Mouse (Mus musculus) C2C12 (cell line): ENCODE results near the gene Prrx2. TPM values are rescaled to one million over a fixed set of nuclear protein-coding genes. Genes with fewer than 3 reads are reported as not detected.

Source experiments
- H3K27me3 ChIP-seq: one replicate; pipeline ENCODE4 v1.6.1; 2011; ENCODE audit not compliant: control insufficient read depth, insufficient read depth, insufficient read length
- H3K36me3 ChIP-seq: one replicate; pipeline ENCODE4 v1.6.1; 2011; ENCODE audit not compliant: control insufficient read depth, insufficient read depth
- H3K4me3 ChIP-seq: one replicate; pipeline ENCODE4 v1.5.1; 2011; ENCODE audit warnings: mild to moderate bottlenecking, control low read depth; ENCODE audit not compliant: poor library complexity, insufficient read depth, severe bottlenecking
- H3K79me2 ChIP-seq: one replicate; pipeline ENCODE4 v1.6.1; 2011; ENCODE audit not compliant: control insufficient read depth, insufficient read depth
- H3K79me3 ChIP-seq: one replicate; pipeline ENCODE4 v1.6.1; 2011; ENCODE audit warnings: low read depth, control low read depth
- H3ac ChIP-seq: one replicate; pipeline ENCODE3; 2011; ENCODE audit warnings: low read depth; ENCODE audit not compliant: control insufficient read depth, insufficient read length
- CEBPB ChIP-seq: IDR thresholded peaks from one replicate; pipeline ENCODE4 v1.6.1; 2011; ENCODE audit warnings: low read depth, mild to moderate bottlenecking, control low read depth, moderate library complexity
- CTCF ChIP-seq: IDR thresholded peaks from one replicate; pipeline ENCODE4 v1.5.1; 2011; ENCODE audit not compliant: control insufficient read depth, insufficient read depth, insufficient read length
- FOSL1 ChIP-seq: IDR thresholded peaks from one replicate; pipeline ENCODE4 v1.8.0; 2011; ENCODE audit warnings: mild to moderate bottlenecking, low read length; ENCODE audit not compliant: poor library complexity, insufficient read depth, severe bottlenecking
- MAX ChIP-seq: IDR thresholded peaks from one replicate; pipeline ENCODE4 v1.6.1; 2011; ENCODE audit warnings: mild to moderate bottlenecking, control low read depth
- MYOD1 ChIP-seq: IDR thresholded peaks from one replicate; pipeline ENCODE4 v1.6.1; 2011; ENCODE audit warnings: low read depth; ENCODE audit not compliant: control insufficient read depth, insufficient read length
- MYOG ChIP-seq: IDR thresholded peaks from one replicate; pipeline ENCODE4 v1.6.1; 2011; ENCODE audit not compliant: control insufficient read depth, insufficient read length; ENCODE audit errors: extremely low read depth
- USF1 ChIP-seq: IDR thresholded peaks from one replicate; pipeline ENCODE4 v1.6.1; 2011; ENCODE audit warnings: low read depth, mild to moderate bottlenecking, control low read depth, moderate library complexity
- polyA plus RNA-seq: library from polyadenylated mRNA; unstranded; fragments of >200 nt; fragmentation: generic; extraction: Trizol; gene quantifications from one replicate; pipeline ENCODE4 v1.2.1, GENCODE M21; 2012; ENCODE audit warnings: missing spikeins

Prrx2 gene
- polyA plus RNA-seq, 1 experiment: 191 TPM

GRCm38 (mm10) chr2:30852771-30853313, 18.1 kb downstream of the Prrx2 start:
- Histone ChIP-seq H3K79me2 (peaks cover 82% of the 10 kb centered on the region), H3K36me3 (peaks cover 29% of the 10 kb centered on the region), H3K4me3 (no peak overlapping the region), H3K79me3 (peaks cover 43% of the 10 kb centered on the region), H3K27me3 (no peaks in the 10 kb centered on the region), H3ac (no peak overlapping the region)
- no peak for TF ChIP-seq MAX
- TF ChIP-seq MYOD1: no peak
- TF ChIP-seq USF1: no peak
- TF ChIP-seq MYOG: no peak
- TF ChIP-seq FOSL1: no peak
- no peak for TF ChIP-seq CTCF
- TF ChIP-seq CEBPB: no peak

DNA sequence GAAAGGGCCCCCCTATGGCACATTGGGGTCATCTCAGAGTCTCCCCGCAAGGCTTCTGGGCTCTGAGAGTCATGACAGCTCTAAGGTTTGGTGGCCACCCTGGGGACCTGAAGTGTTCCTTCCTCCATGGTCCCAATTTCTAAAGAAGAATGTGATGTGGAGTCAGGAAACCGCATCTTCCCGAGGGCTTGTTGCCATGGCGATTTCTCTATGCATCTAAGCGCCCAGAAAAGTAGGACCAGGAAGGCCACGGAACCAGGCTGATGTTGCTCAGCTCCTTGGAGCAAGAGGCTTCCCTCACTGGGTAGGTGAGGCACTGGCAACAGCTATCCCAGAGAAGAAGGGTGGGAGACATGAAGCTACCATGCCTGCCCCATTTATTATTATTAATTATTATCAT, 22.3 kb downstream of the Prrx2 start:
- peaks cover 13% of the 10 kb centered on the region for H3K36me3 ChIP-seq
- peaks cover 36% of the 10 kb centered on the region for H3K79me3 ChIP-seq
- TF ChIP-seq MYOD1 (no peak), MAX (no peak), FOSL1 (no peak), CEBPB (no peak), USF1 (no peak), MYOG (no peak), CTCF (no peak)
- H3K79me2 ChIP-seq: peaks cover 89% of the 10 kb centered on the region
- no peak overlapping the region for H3K4me3 ChIP-seq
- H3K27me3 ChIP-seq: no peaks in the 10 kb centered on the region
- no peak overlapping the region for H3ac ChIP-seq

DNA sequence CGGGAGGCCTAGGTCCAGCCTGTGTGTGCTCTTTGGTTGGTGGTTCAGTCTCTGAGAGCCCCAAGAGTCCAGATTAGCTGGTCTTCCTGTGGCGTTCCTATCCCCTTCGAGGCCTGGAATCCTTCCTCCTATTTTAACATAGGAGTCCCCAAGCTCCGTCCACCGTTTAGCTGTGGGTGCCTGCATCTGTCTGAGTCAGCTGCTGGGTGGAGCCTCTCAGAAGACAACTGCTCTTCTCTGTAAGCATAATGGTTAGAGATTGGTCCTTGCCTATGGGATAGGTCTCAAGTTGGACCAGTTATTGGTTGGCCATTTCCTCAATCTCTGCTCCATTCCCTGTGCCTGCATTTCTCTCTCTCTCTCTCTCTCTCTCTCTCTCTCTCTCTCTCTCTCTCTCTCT, 25.0 kb downstream of the Prrx2 start:
- H3K4me3 ChIP-seq: no peak overlapping the region
- peaks cover 91% of the 10 kb centered on the region for H3K79me2 ChIP-seq
- H3K27me3 ChIP-seq: no peaks in the 10 kb centered on the region
- H3K36me3 ChIP-seq: no peaks in the 10 kb centered on the region
- H3K79me3 ChIP-seq: peaks cover 33% of the 10 kb centered on the region
- H3ac ChIP-seq: no peak overlapping the region
- TF ChIP-seq USF1 (no peak), FOSL1 (no peak), CTCF (no peak), MYOG (no peak), MYOD1 (no peak), CEBPB (no peak), MAX (no peak)

DNA sequence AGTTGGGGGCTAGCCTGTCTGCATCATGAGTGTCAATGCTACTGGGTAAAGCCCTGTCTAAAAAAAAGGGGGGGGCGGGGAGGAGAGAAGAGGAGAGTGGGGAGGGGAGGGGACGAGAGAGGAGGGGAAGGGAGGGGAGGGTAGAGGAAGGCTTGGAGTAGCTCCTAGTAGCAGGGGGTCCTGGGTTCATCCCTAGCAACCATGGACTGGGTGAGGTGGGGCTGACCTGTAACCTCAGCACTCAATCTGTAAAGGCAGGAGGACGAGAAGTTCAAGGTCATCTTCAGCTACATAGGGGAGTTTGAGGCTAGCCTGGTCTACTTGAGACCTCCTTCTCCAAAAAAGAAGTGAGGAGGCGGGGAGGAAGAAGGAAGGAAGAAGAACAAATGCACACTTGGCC, 27.3 kb downstream of the Prrx2 start:
- Histone ChIP-seq H3K79me3 (peaks cover 25% of the 10 kb centered on the region), H3K4me3 (no peak overlapping the region), H3ac (no peak overlapping the region), H3K27me3 (no peaks in the 10 kb centered on the region), H3K79me2 (peaks cover 94% of the 10 kb centered on the region), H3K36me3 (peaks cover 4% of the 10 kb centered on the region)
- TF ChIP-seq CEBPB: no peak
- no peak for TF ChIP-seq MYOD1
- no peak for TF ChIP-seq FOSL1
- no peak for TF ChIP-seq CTCF
- no peak for TF ChIP-seq MAX
- TF ChIP-seq USF1: no peak
- TF ChIP-seq MYOG: no peak

DNA sequence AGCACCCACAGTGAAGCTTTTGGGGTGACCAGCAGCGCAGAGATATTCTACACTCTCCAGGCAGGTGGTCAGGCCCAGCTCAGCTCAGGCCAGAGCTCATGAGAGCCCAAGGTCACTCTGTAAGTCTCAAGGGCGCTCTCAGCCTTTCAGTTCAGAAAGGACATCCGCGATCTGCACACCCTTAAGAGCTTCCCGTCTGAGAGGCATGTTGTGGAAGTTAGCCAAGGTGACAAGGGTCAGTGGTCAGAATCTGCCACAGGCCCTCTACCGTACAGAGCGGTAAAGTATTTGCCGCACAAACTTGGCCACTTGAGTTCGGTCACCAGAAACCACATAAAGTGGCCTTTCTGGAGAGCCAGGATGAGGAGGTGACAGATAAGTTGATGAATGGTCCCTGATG, 28.8 kb downstream of the Prrx2 start:
- Histone ChIP-seq H3K79me2 (peaks cover 94% of the 10 kb centered on the region), H3K4me3 (no peak overlapping the region), H3ac (no peak overlapping the region), H3K36me3 (peaks cover 4% of the 10 kb centered on the region), H3K79me3 (peaks cover 31% of the 10 kb centered on the region), H3K27me3 (no peaks in the 10 kb centered on the region)
- TF ChIP-seq CTCF (no peak), MYOG (no peak), MAX (no peak), MYOD1 (peak; percentile 41)

GRCm38 (mm10) chr2:30864968-30865381, 30.2 kb downstream of the Prrx2 start:
- Histone ChIP-seq H3K79me3 (peaks cover 27% of the 10 kb centered on the region), H3K79me2 (peaks cover 91% of the 10 kb centered on the region), H3K4me3 (peak overlapping the region; percentile 15), H3K36me3 (peaks cover 10% of the 10 kb centered on the region), H3ac (peak overlapping the region; percentile 38), H3K27me3 (no peaks in the 10 kb centered on the region)
- TF ChIP-seq CTCF (no peak), MAX (peak; percentile 14), MYOD1 (peak; percentile 20)
